Mouse (Mus musculus) kidney, embryonic 14.5 days (tissue): ENCODE results near the gene AW146154. TPM values are rescaled to one million over a fixed set of nuclear protein-coding genes. Genes with fewer than 3 reads are reported as not detected.
"Not testable (repeated sequence)": the region's sequence is repeated elsewhere in the genome, so short reads cannot be mapped to it uniquely, and the experiment has no call there.

Source experiments
- ATAC-seq: fragments of 200-750 bp; cut with Nextera tagmentation; 2 replicates; pipeline ENCODE4 v1.8.0; 2017; ENCODE audit warnings: moderate number of reproducible peaks, mild to moderate bottlenecking, moderate TSS enrichment, moderate library complexity; ENCODE audit not compliant: low FRiP score, low TSS enrichment
- H3K27ac ChIP-seq: fragments of 300-500 bp; sonication (generic); 2 replicates; pipeline ENCODE4 v1.5.1; 2014; ENCODE audit warnings: low read depth, mild to moderate bottlenecking, low read length, moderate library complexity, mixed read lengths
- H3K27me3 ChIP-seq: fragments of 300-500 bp; sonication (generic); 2 replicates; pipeline ENCODE4 v1.6.1; 2014; ENCODE audit warnings: mild to moderate bottlenecking, low read length; ENCODE audit not compliant: control insufficient read depth, insufficient read depth
- H3K36me3 ChIP-seq: fragments of 300-500 bp; sonication (generic); 2 replicates; pipeline ENCODE4 v1.6.1; 2014; ENCODE audit warnings: low read length, mixed read lengths; ENCODE audit not compliant: control insufficient read depth, insufficient read depth
- H3K4me1 ChIP-seq: fragments of 300-500 bp; sonication (generic); 2 replicates; pipeline ENCODE4 v1.6.1; 2014; ENCODE audit warnings: low read length, mixed read lengths; ENCODE audit not compliant: control insufficient read depth, insufficient read depth
- H3K4me2 ChIP-seq: fragments of 300-500 bp; sonication (generic); replicated peaks from 2 replicates; pipeline ENCODE4 v1.6.1; 2014; ENCODE audit warnings: low read depth, mild to moderate bottlenecking, low read length
- H3K4me3 ChIP-seq: fragments of 300-500 bp; sonication (generic); 2 replicates; pipeline ENCODE4 v1.5.1; 2014; ENCODE audit warnings: mild to moderate bottlenecking, low read length
- H3K9ac ChIP-seq: fragments of 300-500 bp; sonication (generic); 2 replicates; pipeline ENCODE4 v1.6.1; 2014; ENCODE audit warnings: low read depth, mild to moderate bottlenecking, low read length, moderate library complexity
- H3K9me3 ChIP-seq: fragments of 300-500 bp; sonication (generic); 2 replicates; pipeline ENCODE4 v1.6.1; 2016; ENCODE audit warnings: low read length; ENCODE audit not compliant: control insufficient read depth
- WGBS: fragments of 180-500 bp; shearing (Covaris S2); extraction: QIAGEN DNeasy Blood & Tissue Kit; methylation state at CpG from one replicate; pipeline ENCODE4 v1.1.7; 2014; 5-methylcytosine and 5-hydroxymethylcytosine counted together
- polyA plus RNA-seq: library from polyadenylated mRNA; unstranded; fragments of >200 nt; fragmentation: Nextera tagmentation; extraction: Ambion mirVana; gene quantifications from 2 replicates; pipeline ENCODE4 v1.2.1, GENCODE M21; 2014

Gene AW146154
- 9.2 and 11.5 TPM in 2 replicates for polyA plus RNA-seq

DNA sequence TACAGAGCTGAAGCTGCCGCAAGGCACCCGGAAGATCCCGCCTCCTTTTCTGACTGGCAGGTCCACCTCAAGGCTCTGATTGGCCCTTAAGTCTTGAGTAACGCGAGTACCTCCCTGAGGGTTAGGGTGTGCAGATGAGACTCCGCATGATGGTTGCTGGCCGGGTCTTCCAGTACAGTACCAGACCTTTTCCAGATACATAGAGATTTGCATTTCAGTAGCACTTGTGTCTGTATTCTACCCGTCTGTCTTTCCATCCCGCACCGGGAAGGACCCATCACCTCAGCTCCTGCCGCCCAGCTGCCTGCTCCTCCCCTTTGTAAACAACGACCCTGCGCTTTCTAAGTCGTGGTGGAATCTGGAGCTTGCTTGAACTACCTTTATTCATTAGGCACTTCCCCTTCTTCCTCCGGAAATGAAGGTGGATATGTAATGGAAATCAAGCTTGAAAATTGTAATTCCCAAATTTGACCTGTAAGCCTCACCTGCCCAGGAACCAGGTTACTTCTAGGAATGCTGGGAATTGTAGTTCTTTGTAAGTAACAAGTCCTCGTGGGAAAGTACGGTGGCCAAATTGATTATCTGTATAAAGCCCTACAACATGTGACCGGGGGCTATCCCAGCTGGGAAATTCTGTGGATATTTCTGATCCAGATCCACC lies at the start of gene AW146154, which contains the start of gene Gm20449:
Gene AW146154 (minus strand): TSS at position 502 of the 661 bp plus-strand sequence.
Gene Gm20449 (minus strand): TSS at position 29 of the 661 bp plus-strand sequence.
- WGBS = under 1% methylated on average over 18 of the region's 18 CpGs
- peak within 1 kb of the TSS; percentile 66 for H3K4me3 ChIP-seq
- H3K9ac ChIP-seq = peak within 1 kb of the TSS; percentile 50
- H3K9me3 ChIP-seq = peaks cover 5% of the 10 kb centered on the region; the same call in 1 of the 2 replicates
- ATAC-seq = peak; percentile 99
- H3K4me2 ChIP-seq = peak within 1 kb of the TSS; percentile 73
- no peaks in the 10 kb centered on the region for H3K36me3 ChIP-seq
- H3K27ac ChIP-seq = peak within 1 kb of the TSS; percentile 65
- no peaks in the 10 kb centered on the region for H3K4me1 ChIP-seq
- no peaks in the 10 kb centered on the region for H3K27me3 ChIP-seq

DNA sequence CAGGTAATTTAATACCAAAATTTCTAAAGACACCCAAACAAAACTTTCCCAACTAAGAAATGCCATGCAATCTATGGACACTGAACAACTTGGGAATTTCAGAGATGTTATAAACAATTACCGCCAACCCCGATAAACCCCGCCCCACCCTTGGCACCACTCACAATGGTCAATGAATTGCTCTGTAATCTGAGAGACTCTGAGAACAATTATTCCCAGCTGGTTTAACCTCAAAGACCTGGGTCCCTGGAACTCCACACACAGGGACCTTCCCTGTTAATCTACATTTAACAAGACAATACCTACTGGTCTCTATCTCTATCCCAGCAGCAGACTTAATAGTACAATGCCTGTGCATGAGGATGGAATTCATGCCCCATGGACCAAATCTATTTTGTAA lies 13.0 kb upstream of the AW146154 start:
- H3K36me3 ChIP-seq = no peaks in the 10 kb centered on the region
- H3K9me3 ChIP-seq = no peaks in the 10 kb centered on the region
- WGBS = 92% methylated on average over 3 of the region's 3 CpGs
- H3K9ac ChIP-seq = no peak overlapping the region
- no peaks in the 10 kb centered on the region for H3K4me1 ChIP-seq
- no peak overlapping the region for H3K4me3 ChIP-seq
- H3K4me2 ChIP-seq = no peak overlapping the region
- no peaks in the 10 kb centered on the region for H3K27me3 ChIP-seq
- no peak for ATAC-seq
- H3K27ac ChIP-seq = no peak overlapping the region

DNA sequence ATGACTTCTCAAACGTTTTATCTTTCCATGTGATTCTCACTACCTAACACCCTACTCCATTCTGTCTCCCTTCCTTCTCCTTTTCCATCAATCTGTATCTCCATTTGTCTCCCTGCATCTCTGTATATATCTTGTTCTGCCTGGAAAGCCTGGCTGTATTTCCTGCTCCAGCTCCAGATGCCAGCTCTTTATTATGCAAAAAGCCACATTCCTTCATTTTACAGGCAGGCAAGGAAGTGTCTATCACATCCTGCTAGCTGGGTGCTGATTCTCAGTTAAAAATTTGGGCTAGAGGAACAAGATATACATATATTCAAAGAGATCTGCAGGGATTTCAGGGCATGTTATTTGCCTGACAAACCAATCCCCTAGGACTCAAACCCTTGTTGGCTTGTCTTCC lies 12.5 kb upstream of the AW146154 start:
- Histone ChIP-seq H3K27me3 (no peaks in the 10 kb centered on the region), H3K9ac (no peak overlapping the region), H3K9me3 (no peaks in the 10 kb centered on the region), H3K4me3 (no peak overlapping the region), H3K27ac (no peak overlapping the region), H3K36me3 (no peaks in the 10 kb centered on the region), H3K4me2 (no peak overlapping the region), H3K4me1 (no peaks in the 10 kb centered on the region)
- 25% methylated on average over 1 of the region's 1 CpGs for WGBS
- no peak for ATAC-seq

DNA sequence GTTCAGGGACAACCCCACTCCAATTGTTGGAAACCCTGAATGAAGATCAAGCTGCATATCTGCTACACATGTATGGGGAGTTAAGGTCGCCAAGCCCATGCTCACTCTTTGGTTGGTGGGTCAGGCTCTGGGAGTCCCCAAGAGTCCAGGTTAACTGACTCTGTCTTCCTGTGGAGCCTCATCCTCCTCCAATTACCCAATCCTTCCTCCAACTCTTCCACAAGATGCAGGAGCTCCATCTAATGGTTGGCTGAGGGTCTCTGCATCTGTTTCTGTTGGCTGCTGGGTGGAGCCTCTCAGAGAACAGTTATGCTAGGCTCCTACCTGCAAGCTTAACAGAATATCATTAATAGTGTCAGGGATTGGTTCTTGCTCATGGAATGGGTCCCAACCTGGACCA lies 2.7 kb upstream of the AW146154 start:
- ATAC-seq = no peak
- 33% methylated on average over 1 of the region's 1 CpGs for WGBS
- Histone ChIP-seq H3K4me3 (no peak overlapping the region), H3K9ac (no peak overlapping the region), H3K27me3 (no peaks in the 10 kb centered on the region), H3K36me3 (no peaks in the 10 kb centered on the region), H3K27ac (no peak overlapping the region), H3K4me1 (no peaks in the 10 kb centered on the region), H3K9me3 (no peaks in the 10 kb centered on the region), H3K4me2 (no peak overlapping the region)

DNA sequence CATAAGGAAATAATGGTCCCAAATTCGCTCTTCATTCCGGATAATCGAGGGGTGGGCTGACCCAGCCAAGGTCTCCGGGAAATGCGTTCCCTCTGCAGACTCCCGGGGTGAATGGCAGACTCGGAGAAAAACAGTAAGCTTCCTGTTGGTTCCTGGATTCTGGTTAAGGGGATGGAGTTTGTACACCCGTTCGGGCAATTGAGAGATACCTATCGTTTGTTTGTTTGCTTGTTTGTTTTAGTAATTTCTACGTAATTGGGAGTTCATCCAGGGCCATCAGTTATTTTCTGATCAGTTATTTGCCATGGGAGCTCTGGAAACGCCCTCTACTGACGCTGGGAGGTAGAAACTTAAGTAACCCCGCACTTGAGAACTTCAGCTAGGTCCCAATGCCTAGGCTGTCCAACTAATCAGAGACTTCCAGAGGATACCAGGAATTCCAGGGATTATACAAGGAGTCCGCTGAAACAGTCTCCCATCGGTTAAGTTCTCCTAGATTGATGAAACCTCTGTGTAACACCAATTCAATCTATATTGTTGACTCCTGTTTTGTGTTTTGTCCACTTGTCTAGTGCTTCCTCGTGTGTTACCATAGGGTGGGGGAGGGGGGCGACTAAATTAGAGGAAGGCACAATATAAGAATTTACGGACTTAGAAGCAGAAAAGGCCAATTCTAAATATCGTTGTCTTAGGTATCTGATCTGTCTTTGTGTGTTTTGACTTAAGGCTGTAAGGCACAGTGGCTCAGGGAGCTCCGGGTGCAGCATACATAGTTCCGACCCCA lies 653 bp upstream of the AW146154 start:
- peak; percentile 36; the same call in 1 of the 2 replicates for ATAC-seq
- Histone ChIP-seq H3K9ac (peak overlapping the region; percentile 50), H3K4me3 (peak overlapping the region; percentile 66), H3K36me3 (no peaks in the 10 kb centered on the region), H3K9me3 (no peaks in the 10 kb centered on the region), H3K4me2 (peak overlapping the region; percentile 73), H3K4me1 (no peaks in the 10 kb centered on the region), H3K27ac (no peak overlapping the region), H3K27me3 (no peaks in the 10 kb centered on the region)
- WGBS = 20% methylated on average over 22 of the region's 22 CpGs

DNA sequence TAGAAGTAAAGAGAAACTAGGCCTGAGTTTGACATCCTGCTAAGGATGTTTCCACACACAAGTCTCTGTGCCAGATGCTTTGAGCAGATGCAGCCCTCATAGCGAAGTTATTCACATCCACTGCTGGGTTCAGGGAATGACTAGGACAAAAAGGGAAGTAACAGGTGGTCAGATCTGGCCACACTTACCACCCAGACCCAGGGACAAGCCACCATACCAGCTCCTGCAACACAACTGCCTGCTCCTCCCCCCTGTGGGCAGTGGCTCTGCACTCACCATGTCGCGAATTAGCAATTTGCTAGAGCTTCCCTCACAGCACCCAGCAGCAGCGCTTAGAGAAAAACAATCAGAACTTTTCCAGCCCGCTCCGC lies 687 bp downstream of the AW146154 start:
- peak overlapping the region; percentile 34; the same call in 1 of the 2 replicates for H3K9ac ChIP-seq
- peak overlapping the region; percentile 66 for H3K4me3 ChIP-seq
- not testable (repeated sequence) for H3K27me3 ChIP-seq, H3K36me3 ChIP-seq, H3K9me3 ChIP-seq, ATAC-seq, H3K27ac ChIP-seq, H3K4me1 ChIP-seq
- peak overlapping the region; percentile 73 for H3K4me2 ChIP-seq
- 0% methylated on average over 6 of the region's 6 CpGs for WGBS

DNA sequence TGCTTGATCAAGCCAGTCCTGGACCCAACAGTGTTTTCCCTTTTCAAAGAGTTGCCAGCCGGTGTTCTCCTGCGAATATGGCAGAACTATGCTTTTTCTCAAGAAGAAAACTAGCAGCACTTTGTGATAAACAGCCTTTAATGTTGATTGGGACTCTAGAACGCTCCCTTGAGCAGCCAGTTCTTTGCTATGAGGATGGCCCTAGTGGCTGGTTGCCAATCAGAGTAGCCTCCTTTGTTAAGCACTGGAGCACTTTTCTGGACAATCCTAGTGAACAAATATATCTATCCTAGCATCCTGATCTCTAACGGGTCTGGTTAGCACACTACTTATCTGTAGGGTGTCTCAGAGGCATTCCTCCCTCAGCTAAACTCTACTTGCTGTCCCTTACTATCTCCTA lies 1.2 kb downstream of the AW146154 start:
- Histone ChIP-seq H3K9ac (0 out of 2 replicates have a peak overlapping the region, but pooled peaks have one; percentile 34), H3K4me2 (peak overlapping the region; percentile 73), H3K4me3 (peak overlapping the region; percentile 66)
- H3K4me1 ChIP-seq, H3K27ac ChIP-seq, H3K36me3 ChIP-seq, H3K27me3 ChIP-seq, ATAC-seq, H3K9me3 ChIP-seq: not testable (repeated sequence)
- 61% methylated on average over 2 of the region's 4 CpGs for WGBS

DNA sequence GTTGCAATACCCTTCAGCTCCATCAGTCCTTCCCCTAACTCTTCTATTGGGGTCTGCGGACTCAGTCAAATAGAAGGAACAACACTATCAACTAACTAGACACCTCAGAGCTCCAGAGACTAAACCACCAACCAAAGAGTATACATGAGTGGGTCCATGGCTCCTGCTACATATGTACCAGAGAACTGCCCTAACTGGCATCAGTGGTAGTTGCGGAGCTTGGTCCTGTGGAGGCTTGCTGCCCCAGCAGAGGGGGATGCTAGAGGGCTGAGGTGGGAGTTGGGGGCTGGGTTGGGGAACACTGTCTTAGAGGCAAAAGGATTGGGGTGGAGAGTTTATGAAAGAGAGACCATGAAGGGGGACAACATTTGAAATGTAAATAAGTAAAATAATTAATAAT lies 1.8 kb downstream of the AW146154 start:
- no peak for ATAC-seq
- H3K27me3 ChIP-seq = no peaks in the 10 kb centered on the region
- no peak overlapping the region for H3K9ac ChIP-seq
- peaks cover 8% of the 10 kb centered on the region; the same call in 1 of the 2 replicates for H3K9me3 ChIP-seq
- no peak overlapping the region for H3K4me3 ChIP-seq
- no peak overlapping the region for H3K4me2 ChIP-seq
- WGBS = 92% methylated on average over 2 of the region's 2 CpGs
- no peak overlapping the region for H3K27ac ChIP-seq
- H3K36me3 ChIP-seq = no peaks in the 10 kb centered on the region
- no peaks in the 10 kb centered on the region for H3K4me1 ChIP-seq

DNA sequence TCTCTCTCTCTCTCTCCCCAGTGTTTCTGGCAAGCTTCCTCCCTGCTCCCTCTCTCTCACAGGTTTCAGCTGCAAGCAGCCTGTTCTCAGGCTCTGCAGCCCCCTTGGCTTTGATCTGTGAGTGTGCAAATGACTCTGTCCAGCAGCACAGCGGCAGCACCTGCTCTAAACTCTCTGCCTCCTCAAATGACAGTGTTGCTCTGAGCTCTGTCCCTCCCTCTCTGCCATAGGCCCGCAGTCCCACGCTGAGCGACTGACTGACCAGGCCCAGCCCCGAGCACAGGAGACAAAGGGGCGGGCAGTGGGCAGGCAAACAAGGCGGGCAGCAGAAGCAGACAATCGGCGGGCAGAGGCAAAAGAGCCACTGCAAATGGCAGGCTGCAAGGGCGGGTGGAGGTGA lies 47.8 kb downstream of the AW146154 start:
- 3% methylated on average over 10 of the region's 10 CpGs for WGBS
- Histone ChIP-seq H3K27ac (no peak overlapping the region), H3K4me2 (no peak overlapping the region), H3K36me3 (no peaks in the 10 kb centered on the region), H3K9me3 (no peaks in the 10 kb centered on the region), H3K4me1 (no peaks in the 10 kb centered on the region), H3K9ac (no peak overlapping the region), H3K27me3 (no peaks in the 10 kb centered on the region), H3K4me3 (no peak overlapping the region)
- ATAC-seq = peak; percentile 94
